Mouse (Mus musculus): ENCODE data around the gene Gm10959.

- TF ChIP-seq CTCF (IDR thresholded peaks at IDR 0.05; ENCODE audit: extremely low read depth, insufficient read length, insufficient replicate concordance, low read depth, low read length) (no peak), POLR2A (IDR thresholded peaks at IDR 0.05; ENCODE audit: low read depth, low read length) (no peak)
These were observed 31.5 kb downstream of the Gm10959 start for GRCm38 (mm10) chr3:122887505-122888301.
